Mouse (Mus musculus) bone marrow macrophage, adult 2 months (primary cell): ENCODE results near the gene Ndufs7. TPM values are rescaled to one million over a fixed set of nuclear protein-coding genes. Genes with fewer than 3 reads are reported as not detected.
A peak's percentile ranks its signal among the peaks of the same experiment; 100 is the strongest.

Experiments
- H3K27ac ChIP-seq: 2 replicates; pipeline ENCODE4 v1.5.1; 2012; ENCODE audit warnings: low read depth, low read length; ENCODE audit not compliant: insufficient read depth
- H3K4me1 ChIP-seq: 2 replicates; pipeline ENCODE4 v1.6.1; 2012; ENCODE audit warnings: low read length; ENCODE audit not compliant: control insufficient read depth, insufficient read depth
- H3K4me3 ChIP-seq: 2 replicates; pipeline ENCODE4 v1.5.1; 2012; ENCODE audit warnings: mild to moderate bottlenecking, low read length, moderate library complexity; ENCODE audit not compliant: insufficient read depth
- CTCF ChIP-seq: IDR thresholded peaks from 2 replicates; pipeline ENCODE4 v1.5.1; 2012; ENCODE audit warnings: low read depth, mild to moderate bottlenecking, low read length, moderate library complexity
- POLR2A ChIP-seq: IDR thresholded peaks from 2 replicates; pipeline ENCODE4 v1.6.1; 2012; ENCODE audit warnings: mild to moderate bottlenecking, low read depth, low read length, borderline replicate concordance
- polyA plus RNA-seq: library from polyadenylated mRNA; stranded (reverse); fragments of >200 nt; gene quantifications from 2 replicates; pipeline ENCODE4 v1.2.4, GENCODE M21; 2012; ENCODE audit not compliant: missing spikeins, insufficient read depth, insufficient read length

Ndufs7 gene
- polyA plus RNA-seq, 1 experiment = 104 TPM

GRCm38 (mm10) chr10:80299824-80300223, 50.9 kb downstream of the Ndufs7 start:
- Histone ChIP-seq H3K4me1 (no peaks in the 10 kb centered on the region), H3K27ac (no peak overlapping the region), H3K4me3 (no peak overlapping the region)
- no peak for TF ChIP-seq CTCF

DNA sequence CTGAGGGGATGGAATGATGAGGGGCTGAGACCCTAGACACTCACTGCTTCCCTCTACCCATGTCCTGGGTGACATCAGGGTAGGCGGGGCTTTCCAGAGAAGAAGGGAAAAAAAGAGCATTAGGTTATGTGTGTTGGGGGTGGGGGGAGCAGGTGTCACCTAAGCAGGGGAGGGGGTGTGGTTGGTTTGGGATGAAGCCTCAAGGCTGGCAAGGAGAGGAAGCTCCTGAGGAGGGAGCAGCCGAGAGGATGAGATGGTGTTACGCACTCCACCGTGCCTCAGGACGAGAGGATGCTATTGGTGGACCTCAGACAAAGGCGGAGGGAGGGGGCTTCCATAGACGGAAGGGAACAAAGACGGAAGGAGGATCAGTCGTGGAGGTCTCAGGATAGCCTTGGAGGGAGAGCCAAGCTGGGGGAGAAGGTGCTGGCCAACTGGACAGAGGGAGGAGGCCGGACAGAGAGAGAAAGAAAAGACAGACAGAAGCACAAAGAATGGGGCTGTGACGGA, 51.8 kb downstream of the Ndufs7 start:
- no peaks in the 10 kb centered on the region for H3K4me1 ChIP-seq

GRCm38 (mm10) chr10:80301256-80302081, 52.5 kb downstream of the Ndufs7 start:
- Histone ChIP-seq H3K27ac (no peak overlapping the region), H3K4me3 (no peak overlapping the region), H3K4me1 (no peaks in the 10 kb centered on the region)
- TF ChIP-seq POLR2A (no peak), CTCF (no peak)

More for the DNA sequence above, 51.8 kb downstream of the Ndufs7 start:
- H3K27ac ChIP-seq = no peak overlapping the region
- no peak for TF ChIP-seq POLR2A
- no peak for TF ChIP-seq CTCF
- H3K4me3 ChIP-seq = no peak overlapping the region

GRCm38 (mm10) chr10:80302082-80302355, 53.1 kb downstream of the Ndufs7 start:
- Histone ChIP-seq H3K27ac (no peak overlapping the region), H3K4me3 (no peak overlapping the region), H3K4me1 (no peaks in the 10 kb centered on the region)
- no peak for TF ChIP-seq CTCF
- no peak for TF ChIP-seq POLR2A

DNA sequence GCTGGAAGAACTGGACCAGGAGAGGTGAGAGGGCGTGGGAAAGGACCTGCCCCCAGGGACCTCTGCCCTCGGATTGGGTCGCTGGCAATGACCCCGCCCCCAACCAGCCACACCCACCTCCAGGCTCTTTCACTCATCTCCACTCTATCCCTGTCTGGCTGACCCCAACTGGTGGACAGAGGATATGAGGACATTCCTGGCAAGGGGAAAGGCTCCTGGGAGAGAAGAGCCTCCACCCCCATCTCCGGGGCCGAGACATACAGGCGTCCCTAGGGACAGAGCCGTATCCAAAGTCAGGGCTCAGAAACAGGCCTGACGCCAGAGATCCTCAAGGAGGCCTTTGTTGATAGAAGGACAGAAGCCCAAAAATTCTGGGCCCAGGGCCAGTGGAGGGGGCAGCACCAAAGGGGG, 53.6 kb downstream of the Ndufs7 start:
- Histone ChIP-seq H3K4me1 (no peaks in the 10 kb centered on the region), H3K27ac (no peak overlapping the region), H3K4me3 (no peak overlapping the region)
- TF ChIP-seq CTCF (no peak), POLR2A (no peak)

DNA sequence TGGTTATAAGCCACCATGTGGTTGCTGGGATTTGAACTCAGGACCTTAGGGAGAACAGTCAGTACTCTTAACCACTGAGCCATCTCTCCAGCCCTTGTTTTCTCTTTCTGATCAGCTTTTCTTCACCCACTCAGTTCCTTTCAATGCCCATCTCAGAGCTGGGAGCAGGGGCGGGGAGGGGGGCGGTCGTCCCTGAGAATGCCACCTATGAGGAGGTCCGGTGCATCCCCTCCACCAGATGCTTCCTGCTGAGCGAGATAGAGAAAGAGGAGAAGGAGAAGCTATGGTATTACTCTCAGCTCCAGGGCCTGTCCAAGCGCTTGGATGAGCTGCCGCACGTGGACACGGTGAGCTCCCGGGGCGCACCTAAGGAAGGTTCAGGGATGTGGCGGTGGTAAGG, 55.5 kb downstream of the Ndufs7 start:
- Histone ChIP-seq H3K4me1 (no peaks in the 10 kb centered on the region), H3K4me3 (peak overlapping the region; percentile 41), H3K27ac (no peak overlapping the region)
- TF ChIP-seq POLR2A = no peak
- no peak for TF ChIP-seq CTCF

DNA sequence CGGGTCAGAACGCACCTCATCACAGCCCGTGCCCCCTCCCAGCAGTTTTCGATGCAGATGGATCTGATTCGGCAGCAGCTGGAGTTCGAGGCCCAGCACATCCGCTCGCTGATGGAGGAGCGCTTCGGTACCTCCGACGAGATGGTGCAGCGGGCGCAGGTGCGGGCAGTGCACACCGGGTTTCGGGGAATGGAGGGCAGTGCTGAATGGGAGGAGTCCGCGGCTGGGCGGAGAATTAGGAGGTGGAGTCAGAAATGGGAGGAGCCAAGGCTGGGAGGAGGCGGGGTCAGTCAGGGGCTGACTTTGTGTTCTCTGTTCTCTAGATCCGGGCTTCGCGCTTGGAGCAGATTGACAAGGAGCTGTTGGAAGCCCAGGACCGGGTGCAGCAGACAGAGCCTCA, 55.9 kb downstream of the Ndufs7 start:
- Histone ChIP-seq H3K27ac (no peak overlapping the region), H3K4me3 (peak overlapping the region; percentile 41), H3K4me1 (no peaks in the 10 kb centered on the region)
- no peak for TF ChIP-seq POLR2A
- no peak for TF ChIP-seq CTCF

Other genes starting within 250 kb of the Ndufs7 start
- gene Arhgap45, start 232.5 kb upstream of the Ndufs7 start, polyA plus RNA-seq = 218 TPM in 2 replicates
- gene Polr2e, start 209.3 kb upstream of the Ndufs7 start, polyA plus RNA-seq = 53.0 and 55.5 TPM in 2 replicates
- 311 and 322 TPM in 2 replicates for gene Gpx4, start 202.0 kb upstream of the Ndufs7 start, polyA plus RNA-seq
- 54.5 and 55.8 TPM in 2 replicates for gene Sbno2, start 143.6 kb upstream of the Ndufs7 start, polyA plus RNA-seq
- 104 TPM in 2 replicates for gene Stk11, start 133.3 kb upstream of the Ndufs7 start, polyA plus RNA-seq
- 198 TPM in 2 replicates for gene Atp5d, start 110.5 kb upstream of the Ndufs7 start, polyA plus RNA-seq
- 2.0 and 2.9 TPM in 2 replicates for gene Cbarp, start 108.3 kb upstream of the Ndufs7 start, polyA plus RNA-seq
- 32.9 and 40.5 TPM in 2 replicates for gene Midn, start 100.8 kb upstream of the Ndufs7 start, polyA plus RNA-seq
- 48.0 and 49.8 TPM in 2 replicates for gene Cirbp, start 83.1 kb upstream of the Ndufs7 start, polyA plus RNA-seq
- gene 1600002K03Rik, start 76.2 kb upstream of the Ndufs7 start, polyA plus RNA-seq = 22.7 and 23.9 TPM in 2 replicates
- gene Efna2, start 69.6 kb upstream of the Ndufs7 start, polyA plus RNA-seq = 0.51 and 1.0 TPM in 2 replicates
- gene Mum1, start 22.7 kb upstream of the Ndufs7 start, polyA plus RNA-seq = 27.2 and 36.2 TPM in 2 replicates
- gene Gamt, start 11.9 kb downstream of the Ndufs7 start, polyA plus RNA-seq = 19.5 and 26.3 TPM in 2 replicates
- gene Dazap1, start 12.4 kb downstream of the Ndufs7 start, polyA plus RNA-seq = 103 and 109 TPM in 2 replicates
- gene Rps15, start 43.3 kb downstream of the Ndufs7 start, polyA plus RNA-seq = 1,336 and 1,616 TPM in 2 replicates
- 0.25 and 0.81 TPM in 2 replicates for gene Apc2, start 46.9 kb downstream of the Ndufs7 start, polyA plus RNA-seq
- gene 2310011J03Rik, start 71.4 kb downstream of the Ndufs7 start, polyA plus RNA-seq = 38.8 and 39.3 TPM in 2 replicates
- gene Pcsk4, start 80.4 kb downstream of the Ndufs7 start, polyA plus RNA-seq = 2.2 and 2.5 TPM in 2 replicates
- 1.5 TPM in 1 of 2 replicates, not detected in the other for gene Reep6, start 80.8 kb downstream of the Ndufs7 start, polyA plus RNA-seq
- gene Adamtsl5, start 99.3 kb downstream of the Ndufs7 start, polyA plus RNA-seq = 7.6 and 8.8 TPM in 2 replicates
- gene Plk5, start 107.3 kb downstream of the Ndufs7 start, polyA plus RNA-seq = not detected in 2 replicates
- gene Mex3d, start 138.5 kb downstream of the Ndufs7 start, polyA plus RNA-seq = 5.8 and 8.3 TPM in 2 replicates
- gene Mbd3, start 150.4 kb downstream of the Ndufs7 start, polyA plus RNA-seq = 55.6 and 58.2 TPM in 2 replicates
- 175 and 193 TPM in 2 replicates for gene Uqcr11, start 157.7 kb downstream of the Ndufs7 start, polyA plus RNA-seq
- gene Tcf3, start 184.5 kb downstream of the Ndufs7 start, polyA plus RNA-seq = 25.5 and 27.4 TPM in 2 replicates
- gene Onecut3, start 245.7 kb downstream of the Ndufs7 start, polyA plus RNA-seq = not detected in 2 replicates